In the genomic region with DNA sequence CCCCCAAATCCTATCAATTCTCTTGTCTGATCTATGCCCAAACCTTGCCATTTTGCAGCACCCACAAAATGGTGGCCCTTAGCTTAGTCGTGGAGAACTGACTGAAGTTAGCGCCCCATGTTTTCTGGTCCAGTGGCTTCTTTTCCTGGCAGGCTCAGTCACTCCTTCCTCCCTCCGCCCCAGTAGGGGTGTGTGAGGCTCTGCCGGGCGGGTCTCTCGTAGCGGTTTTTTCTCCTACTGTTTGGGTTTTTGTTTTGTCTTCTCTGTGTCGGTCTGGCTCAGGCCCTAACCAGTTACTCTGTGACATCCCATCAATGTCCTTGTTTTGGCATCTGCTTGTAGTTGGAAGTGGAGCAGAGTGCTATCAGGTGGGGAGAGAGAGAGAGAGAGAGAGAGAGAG, we compare ENCODE assay signal across 8 mouse cellular contexts. TPM values are rescaled to one million over a fixed set of nuclear protein-coding genes. Genes with fewer than 3 reads are reported as not detected.
A peak's percentile ranks its signal among the peaks of the same experiment; 100 is the strongest.
DNase-seq lines count a peak whose midpoint lies in the region; ATAC-seq and TF ChIP-seq lines count a peak whose summit lies in the region.

No protein-coding gene starts in this region.

- no peak for DNase-seq in layer of hippocampus, adult 2 months (ENCODE audit: low spot score in 2 of 2)
- DNase-seq in layer of hippocampus, adult 18-20 months (ENCODE audit: low spot score in 2 of 2), result no peak
- DNase-seq in Muller cell, postnatal 12 days (ENCODE audit: inconsistent ontology term), result peak; percentile 60
- no peak for DNase-seq in c-Kit-positive CD71-positive TER-119-positive erythroid progenitor cells, embryonic 14.5 days (ENCODE audit: low spot score)
- DNase-seq in layer of hippocampus, adult 9-11 months, result no peak
- DNase-seq in adrenal gland, postnatal 36 days, result no peak

- no peak for TF ChIP-seq CTCF in layer of hippocampus, adult 2 months (conservative IDR thresholded peaks at IDR 0.05)

- H3K27ac ChIP-seq in layer of hippocampus, adult 2 months, result peak overlapping the region; percentile 83
- no peak overlapping the region for H3K27ac ChIP-seq in embryonic facial prominence, embryonic 12.5 days
- 0 out of 2 replicates have a peak overlapping the region, but pooled peaks have one; percentile 31 for H3K27ac ChIP-seq in liver, embryonic 15.5 days (replicated peaks)

- 11% methylated on average over 8 of the region's 8 CpGs for WGBS in embryonic facial prominence, embryonic 12.5 days
- WGBS in liver, embryonic 15.5 days (ENCODE audit: insufficient replicate concordance), result 6% methylated on average over 8 of the region's 8 CpGs

- H3K9me3 ChIP-seq in embryonic facial prominence, embryonic 12.5 days, result no peaks in the 10 kb centered on the region
- no peaks in the 10 kb centered on the region for H3K9me3 ChIP-seq in liver, embryonic 15.5 days (replicated peaks)

- H3K4me1 ChIP-seq in embryonic facial prominence, embryonic 12.5 days, result peaks cover 24% of the 10 kb centered on the region
- peaks cover 35% of the 10 kb centered on the region for H3K4me1 ChIP-seq in liver, embryonic 15.5 days (replicated peaks)

- no peaks in the 10 kb centered on the region for H3K27me3 ChIP-seq in embryonic facial prominence, embryonic 12.5 days
- H3K27me3 ChIP-seq in liver, embryonic 15.5 days, result no peaks in the 10 kb centered on the region

- peak overlapping the region; percentile 11; the same call in 1 of the 2 replicates for H3K4me2 ChIP-seq in embryonic facial prominence, embryonic 12.5 days (replicated peaks)
- H3K4me2 ChIP-seq in liver, embryonic 15.5 days, result peak overlapping the region; percentile 42

- ATAC-seq in embryonic facial prominence, embryonic 12.5 days (ENCODE audit: insufficient number of reproducible peaks, insufficient read depth, low FRiP score, low TSS enrichment), result no peak
- ATAC-seq in liver, embryonic 15.5 days (ENCODE audit: insufficient read depth), result no peak

- no peak overlapping the region for H3K9ac ChIP-seq in embryonic facial prominence, embryonic 12.5 days
- no peak overlapping the region for H3K9ac ChIP-seq in liver, embryonic 15.5 days

- H3K4me3 ChIP-seq in layer of hippocampus, adult 2 months, result no peak overlapping the region
- no peak overlapping the region for H3K4me3 ChIP-seq in embryonic facial prominence, embryonic 12.5 days
- H3K4me3 ChIP-seq in liver, embryonic 15.5 days (replicated peaks), result no peak overlapping the region

- no peaks in the 10 kb centered on the region for H3K36me3 ChIP-seq in embryonic facial prominence, embryonic 12.5 days
- no peaks in the 10 kb centered on the region for H3K36me3 ChIP-seq in liver, embryonic 15.5 days (replicated peaks)

RNA-seq across cellular contexts. Expression of a gene that starts 8.5 kb away (rescaled TPM):
- total RNA-seq in layer of hippocampus, adult 2 months (2021), result 100 to 1,000 TPM; 178 to 182 TPM
- 100 to 1,000 TPM; 194 to 195 TPM for total RNA-seq in layer of hippocampus, adult 18-20 months (2021)
- 136 and 141 TPM in 2 replicates for polyA plus RNA-seq in embryonic facial prominence, embryonic 12.5 days (2016; fragmentation: Nextera tagmentation; extraction: Ambion mirVana)
- polyA plus RNA-seq in liver, embryonic 15.5 days (2015; fragmentation: Nextera tagmentation; extraction: Ambion mirVana), result 59.8 and 61.9 TPM in 2 replicates
- 100 to 1,000 TPM; 164 to 181 TPM for total RNA-seq in adrenal gland, postnatal 36 days (2021)
